Mouse (Mus musculus) olfactory bulb, adult 2 months (tissue): ENCODE results near the gene Tspan15. TPM values are rescaled to one million over a fixed set of nuclear protein-coding genes. Genes with fewer than 3 reads are reported as not detected.

ENCODE experiments used
- H3K27ac ChIP-seq: fragments of 200-500 bp; 2 replicates; pipeline ENCODE4 v1.5.1; 2012; ENCODE audit warnings: low read depth, low read length; ENCODE audit not compliant: insufficient read depth
- H3K4me1 ChIP-seq: fragments of 200-500 bp; 2 replicates; pipeline ENCODE4 v1.6.1; 2012; ENCODE audit warnings: low read length; ENCODE audit not compliant: control insufficient read depth, insufficient read depth
- H3K4me3 ChIP-seq: fragments of 200-500 bp; 2 replicates; pipeline ENCODE4 v1.5.1; 2012; ENCODE audit warnings: mild to moderate bottlenecking, low read depth, low read length, moderate library complexity; ENCODE audit not compliant: insufficient read depth
- CTCF ChIP-seq: fragments of 200-500 bp; IDR thresholded peaks from 2 replicates; pipeline ENCODE4 v1.5.1; 2012; ENCODE audit warnings: low read depth, mild to moderate bottlenecking, low read length, moderate library complexity; ENCODE audit not compliant: insufficient read depth
- POLR2A ChIP-seq: fragments of 200-500 bp; IDR thresholded peaks from 2 replicates; pipeline ENCODE4 v1.6.1; 2012; ENCODE audit warnings: mild to moderate bottlenecking, low read depth, low read length, moderate library complexity; ENCODE audit not compliant: insufficient read depth
- WGBS: fragments of 180-500 bp; shearing (Covaris S2); methylation state at CpG from one replicate; pipeline ENCODE4 v1.1.7; 2018; 5-methylcytosine and 5-hydroxymethylcytosine counted together
- polyA plus RNA-seq: library from polyadenylated mRNA; stranded (reverse); fragments of >200 nt; gene quantifications from 2 replicates; pipeline ENCODE4 v1.2.4, GENCODE M21; 2012; ENCODE audit warnings: low replicate concordance; ENCODE audit not compliant: missing spikeins, insufficient read depth, insufficient read length

Gene Tspan15
- polyA plus RNA-seq, 1 experiment: not detected

GRCm38 (mm10) chr10:62189303-62189702 is 41.7 kb downstream of the Tspan15 start:
- WGBS: 86% methylated on average over 3 of the region's 3 CpGs
- TF ChIP-seq POLR2A (no peak), CTCF (no peak)
- Histone ChIP-seq H3K4me3 (no peak overlapping the region), H3K27ac (no peak overlapping the region), H3K4me1 (peaks cover 32% of the 10 kb centered on the region)

- TF ChIP-seq CTCF (peak; percentile 88), POLR2A (no peak)
- Histone ChIP-seq H3K4me1 (peaks cover 11% of the 10 kb centered on the region), H3K4me3 (no peak overlapping the region), H3K27ac (no peak overlapping the region)
- 18% methylated on average over 7 of the region's 7 CpGs for WGBS
Observed at GRCm38 (mm10) chr10:62186882-62187281, 44.2 kb downstream of the Tspan15 start.

GRCm38 (mm10) chr10:62183053-62183452 is 48.0 kb downstream of the Tspan15 start:
- TF ChIP-seq CTCF: peak; percentile 99
- TF ChIP-seq POLR2A: no peak
- WGBS: 3% methylated on average over 10 of the region's 10 CpGs
- H3K27ac ChIP-seq: no peak overlapping the region
- no peaks in the 10 kb centered on the region for H3K4me1 ChIP-seq
- H3K4me3 ChIP-seq: no peak overlapping the region

GRCm38 (mm10) chr10:62182471-62183014 is 48.5 kb downstream of the Tspan15 start:
- Histone ChIP-seq H3K27ac (no peak overlapping the region), H3K4me1 (no peaks in the 10 kb centered on the region), H3K4me3 (no peak overlapping the region)
- WGBS: 72% methylated on average over 6 of the region's 6 CpGs
- no peak for TF ChIP-seq POLR2A
- TF ChIP-seq CTCF: no peak

GRCm38 (mm10) chr10:62181701-62182100 is 49.4 kb downstream of the Tspan15 start:
- WGBS: 63% methylated on average over 3 of the region's 3 CpGs
- H3K4me3 ChIP-seq: no peak overlapping the region
- H3K4me1 ChIP-seq: no peaks in the 10 kb centered on the region
- H3K27ac ChIP-seq: no peak overlapping the region
- no peak for TF ChIP-seq CTCF
- TF ChIP-seq POLR2A: no peak

GRCm38 (mm10) chr10:62179944-62180343 is 51.1 kb downstream of the Tspan15 start:
- Histone ChIP-seq H3K4me3 (no peak overlapping the region), H3K4me1 (no peaks in the 10 kb centered on the region), H3K27ac (no peak overlapping the region)
- TF ChIP-seq CTCF (no peak), POLR2A (no peak)
- WGBS: 64% methylated on average over 3 of the region's 3 CpGs

- no peaks in the 10 kb centered on the region for H3K4me1 ChIP-seq
- no peak overlapping the region for H3K4me3 ChIP-seq
- WGBS: 56% methylated on average over 15 of the region's 15 CpGs
- TF ChIP-seq CTCF (no peak), POLR2A (no peak)
- H3K27ac ChIP-seq: no peak overlapping the region
Observed at GRCm38 (mm10) chr10:62174533-62175313, 56.3 kb downstream of the Tspan15 start.

- H3K4me3 ChIP-seq: no peak overlapping the region
- TF ChIP-seq CTCF (no peak), POLR2A (no peak)
- H3K27ac ChIP-seq: no peak overlapping the region
- no peaks in the 10 kb centered on the region for H3K4me1 ChIP-seq
- WGBS: 75% methylated on average over 9 of the region's 9 CpGs
Observed at GRCm38 (mm10) chr10:62173941-62174448, 57.1 kb downstream of the Tspan15 start.

GRCm38 (mm10) chr10:62172841-62173553 is 58.1 kb downstream of the Tspan15 start:
- TF ChIP-seq CTCF (no peak), POLR2A (no peak)
- Histone ChIP-seq H3K4me1 (no peaks in the 10 kb centered on the region), H3K27ac (no peak overlapping the region), H3K4me3 (no peak overlapping the region)
- 44% methylated on average over 9 of the region's 9 CpGs for WGBS
